Mouse (Mus musculus): ENCODE measurements at regions not wholly inside any gene's neighbourhood (a gene's known extent, or its start where the extent isn't known, plus 50 kb on each side); places are given as distances from the start of the nearest gene placed in this dataset.

- TF ChIP-seq CTCF (IDR thresholded peaks at IDR 0.05; ENCODE audit: borderline replicate concordance, extremely low read depth, insufficient read depth, insufficient read length) (no peak), POLR2A (IDR thresholded peaks at IDR 0.05; ENCODE audit: borderline replicate concordance, extremely low read depth, insufficient read depth, insufficient read length, poor library complexity, severe bottlenecking) (no peak)
These were observed 690.5 kb downstream of the Gbe1 start for GRCm38 (mm10) chr16:71004211-71004610.
